Mouse (Mus musculus) megakaryocyte progenitor cell, adult 5-6 weeks (primary cell): ENCODE data around the gene Olfr1442. TPM values are rescaled to one million over a fixed set of nuclear protein-coding genes. Genes with fewer than 3 reads are reported as not detected.
A peak's percentile ranks its signal among the peaks of the same experiment; 100 is the strongest.
"Not testable (repeated sequence)": the region's sequence is repeated elsewhere in the genome, so short reads cannot be mapped to it uniquely, and the experiment has no call there.

Experiments used
- ATAC-seq: replicated peaks from 2 replicates; pipeline ENCODE4 v1.8.0; 2016; ENCODE audit warnings: mild to moderate bottlenecking, moderate TSS enrichment, inconsistent platforms; ENCODE audit not compliant: poor library complexity
- total RNA-seq, 2 experiments: library from RNA; stranded (forward) in 1 of 2; stranded (reverse) in 1 of 2; fragments of 157-497, 149-512 nt in 1 of 2; fragments of 200-1000 nt in 1 of 2; gene quantifications; 2 replicates each; pipeline versions ENCODE4 v1.2.3 to v1.2.4; 2015 to 2017

Gene Olfr1442
- total RNA-seq (2015) (not detected in 2 replicates), total RNA-seq (2017) (not detected in 2 replicates)

GRCm38 (mm10) chr19:12670139-12670538 lies at the start of gene Olfr1442:
Gene Olfr1442, plus strand, starts transcription at chr19:12670439.
- ATAC-seq, result no peak

GRCm38 (mm10) chr19:12633176-12633575 lies 37.1 kb upstream of the Olfr1442 start, which contains the start of gene Glyat:
Gene Glyat, plus strand, starts transcription at chr19:12633308.
- ATAC-seq, result no peak

GRCm38 (mm10) chr19:12634259-12634658 lies 36.0 kb upstream of the Olfr1442 start:
- no peak for ATAC-seq

- ATAC-seq, result no peak
Observed at GRCm38 (mm10) chr19:12634963-12635362, 35.3 kb upstream of the Olfr1442 start.

GRCm38 (mm10) chr19:12636863-12637262 lies 33.4 kb upstream of the Olfr1442 start:
- no peak for ATAC-seq

GRCm38 (mm10) chr19:12638049-12638448 lies 32.2 kb upstream of the Olfr1442 start:
- no peak for ATAC-seq

GRCm38 (mm10) chr19:12649511-12649910 lies 20.7 kb upstream of the Olfr1442 start:
- ATAC-seq, result no peak

GRCm38 (mm10) chr19:12666156-12666555 lies 4.1 kb upstream of the Olfr1442 start:
- no peak for ATAC-seq

- ATAC-seq, result not testable (repeated sequence)
Observed at GRCm38 (mm10) chr19:12668601-12669000, 1.6 kb upstream of the Olfr1442 start.

- ATAC-seq, result no peak
Observed at GRCm38 (mm10) chr19:12671051-12671450, 812 bp downstream of the Olfr1442 start.

GRCm38 (mm10) chr19:12677812-12678211 lies 7.6 kb downstream of the Olfr1442 start, which contains the start of gene Olfr1443:
Gene Olfr1443, plus strand, starts transcription at chr19:12678112.
- no peak for ATAC-seq

GRCm38 (mm10) chr19:12684638-12685037 lies 14.4 kb downstream of the Olfr1442 start:
- no peak for ATAC-seq

- no peak for ATAC-seq
Observed at GRCm38 (mm10) chr19:12685231-12685630, 15.0 kb downstream of the Olfr1442 start.

GRCm38 (mm10) chr19:12695590-12695989 lies 25.4 kb downstream of the Olfr1442 start, which contains the start of gene Keg1:
Gene Keg1, plus strand, starts transcription at chr19:12695786.
- ATAC-seq, result no peak

- ATAC-seq, result no peak
Observed at GRCm38 (mm10) chr19:12696221-12696620, 26.0 kb downstream of the Olfr1442 start.

GRCm38 (mm10) chr19:12708458-12708857 lies 38.2 kb downstream of the Olfr1442 start:
- ATAC-seq, result no peak

GRCm38 (mm10) chr19:12708986-12709385 lies 38.7 kb downstream of the Olfr1442 start:
- ATAC-seq, result no peak

GRCm38 (mm10) chr19:12719189-12719588 lies 49.0 kb downstream of the Olfr1442 start:
- no peak for ATAC-seq

- no peak for ATAC-seq
Observed at GRCm38 (mm10) chr19:12720463-12720862, 50.2 kb downstream of the Olfr1442 start.

GRCm38 (mm10) chr19:12720919-12721318 lies 50.7 kb downstream of the Olfr1442 start:
- ATAC-seq, result not testable (repeated sequence)

GRCm38 (mm10) chr19:12721596-12721995 lies 51.4 kb downstream of the Olfr1442 start:
- ATAC-seq, result not testable (repeated sequence)

- peak; percentile 93 for ATAC-seq
Observed at GRCm38 (mm10) chr19:12722308-12722707, 52.1 kb downstream of the Olfr1442 start.

GRCm38 (mm10) chr19:12725851-12726250 lies 55.6 kb downstream of the Olfr1442 start:
- no peak for ATAC-seq
